Mouse (Mus musculus): ENCODE results near the gene Bpnt1.

The Bpnt1 gene

GRCm38 (mm10) chr1:185404021-185404420 lies 72.1 kb downstream of the Bpnt1 start:
- no peak for DNase-seq (ENCODE audit: low spot score)

DNA sequence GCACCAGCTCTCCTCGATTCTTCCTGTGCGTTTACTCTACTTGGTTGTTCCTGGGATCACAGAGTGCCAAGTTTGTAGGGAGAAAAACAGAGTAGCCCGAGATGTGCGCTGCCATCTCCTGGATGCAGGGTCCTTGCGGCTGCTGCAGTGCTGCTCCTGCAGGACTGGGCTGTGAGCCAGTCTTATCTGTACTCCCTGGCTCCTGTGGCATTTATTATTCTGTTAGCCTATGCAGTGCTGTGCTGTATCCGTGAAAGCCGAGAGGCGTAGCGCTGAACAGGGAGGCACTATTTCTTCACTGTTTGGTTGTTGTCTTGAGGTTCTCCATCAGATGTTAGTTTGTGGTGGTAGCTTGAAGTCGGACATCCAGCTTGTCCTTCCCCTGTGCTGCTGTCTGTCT lies 74.0 kb downstream of the Bpnt1 start:
- no peak for DNase-seq (ENCODE audit: low spot score)
